Mouse (Mus musculus) MEL (cell line): ENCODE measurements around the gene Slc7a8. TPM values are rescaled to one million over a fixed set of nuclear protein-coding genes. Genes with fewer than 3 reads are reported as not detected.

Experiments
- DNase-seq: peaks from one replicate; pipeline ENCODE4 v3.0.0; 2011; ENCODE audit warnings: low read depth, low spot score
- H3K27ac ChIP-seq: 2 replicates; pipeline ENCODE4 v1.5.1; 2012; ENCODE audit warnings: low read depth, mild to moderate bottlenecking, control low read depth, low read length, moderate library complexity; ENCODE audit not compliant: control insufficient read depth
- H3K27me3 ChIP-seq, 2 experiments: fragments of 150-350 bp in 1 of 2; sonication (generic) in 1 of 2; 2 replicates each; pipeline ENCODE4 v1.6.1; 2012; ENCODE audit warnings: low read length in 2 of 2, mild to moderate bottlenecking in 2 of 2, improper control_type of control experiment in 1 of 2, moderate library complexity in 1 of 2; ENCODE audit not compliant: insufficient read depth in 2 of 2, control insufficient read depth in 1 of 2
- H3K36me3 ChIP-seq, 2 experiments: 2 replicates each; pipeline ENCODE4 v1.6.1; 2012 to 2014; ENCODE audit warnings: low read length in 2 of 2, improper control_type of control experiment in 1 of 2, inconsistent platforms in 1 of 2, mild to moderate bottlenecking in 1 of 2; ENCODE audit not compliant: insufficient read depth in 2 of 2, control insufficient read depth in 1 of 2
- H3K4me1 ChIP-seq, 2 experiments: fragments of 150-350 bp in 1 of 2; sonication (generic) in 1 of 2; 2 replicates each; pipeline ENCODE4 v1.6.1; 2012; ENCODE audit warnings: low read length in 2 of 2, improper control_type of control experiment in 1 of 2, mild to moderate bottlenecking in 1 of 2; ENCODE audit not compliant: insufficient read depth in 2 of 2, control insufficient read depth in 1 of 2
- H3K4me3 ChIP-seq, 2 experiments: fragments of 150-350 bp in 1 of 2; sonication (generic) in 1 of 2; 2 replicates each; pipeline ENCODE4 v1.5.1; 2012; ENCODE audit warnings: low read depth in 2 of 2, low read length in 2 of 2, mild to moderate bottlenecking in 2 of 2, moderate library complexity in 2 of 2, control low read depth in 1 of 2, improper control_type of control experiment in 1 of 2; ENCODE audit not compliant: control insufficient read depth in 1 of 2, insufficient read depth in 1 of 2
- H3K79me2 ChIP-seq: 2 replicates; pipeline ENCODE4 v1.6.1; 2012; ENCODE audit warnings: mild to moderate bottlenecking, low read length, moderate library complexity; ENCODE audit not compliant: control insufficient read depth, poor library complexity, insufficient read depth
- H3K9ac ChIP-seq: 2 replicates; pipeline ENCODE4 v1.6.1; 2012; ENCODE audit warnings: low read depth, mild to moderate bottlenecking, control low read depth, low read length, moderate library complexity; ENCODE audit not compliant: control insufficient read depth, poor library complexity, severe bottlenecking
- H3K9me3 ChIP-seq: fragments of 150-350 bp; sonication (generic); replicated peaks from 2 replicates; pipeline ENCODE4 v1.6.1; 2012; ENCODE audit warnings: mild to moderate bottlenecking, low read length, improper control_type of control experiment, moderate library complexity; ENCODE audit not compliant: insufficient read depth
- BHLHE40 ChIP-seq: IDR thresholded peaks from 2 replicates; pipeline ENCODE4 v1.6.1; 2012; ENCODE audit warnings: low read depth, mild to moderate bottlenecking, inconsistent platforms, low read length, improper control_type of control experiment, borderline replicate concordance
- CHD1 ChIP-seq: IDR thresholded peaks from 2 replicates; pipeline ENCODE4 v1.6.1; 2012; ENCODE audit warnings: low read depth, mild to moderate bottlenecking, inconsistent platforms, low read length, improper control_type of control experiment
- CHD2 ChIP-seq: IDR thresholded peaks from 2 replicates; pipeline ENCODE4 v1.6.1; 2011; ENCODE audit warnings: low read length, improper control_type of control experiment
- CTCF ChIP-seq, 3 experiments: IDR thresholded peaks in 2 of 3; conservative IDR thresholded peaks in 1 of 3; 2 replicates each; pipeline ENCODE4 v1.5.1; 2011 to 2012; ENCODE audit warnings: low read length in 3 of 3, low read depth in 2 of 3, mild to moderate bottlenecking in 2 of 3, improper control_type of control experiment in 1 of 3, inconsistent platforms in 1 of 3, mixed read lengths in 1 of 3, moderate library complexity in 1 of 3; ENCODE audit not compliant: control insufficient read depth in 1 of 3, insufficient read depth in 1 of 3, poor library complexity in 1 of 3, severe bottlenecking in 1 of 3
- EP300 ChIP-seq, 2 experiments: IDR thresholded peaks; 2 replicates each; pipeline ENCODE4 v1.6.1; 2011; ENCODE audit warnings: improper control_type of control experiment in 2 of 2, low read length in 2 of 2, low read depth in 1 of 2, mild to moderate bottlenecking in 1 of 2
- ETS1 ChIP-seq: IDR thresholded peaks from 2 replicates; pipeline ENCODE4 v1.6.1; 2012; ENCODE audit warnings: low read depth, mild to moderate bottlenecking, inconsistent platforms, low read length, improper control_type of control experiment, moderate library complexity
- GATA1 ChIP-seq: IDR thresholded peaks from 2 replicates; pipeline ENCODE4 v1.6.1; 2011; ENCODE audit warnings: low read depth, low read length, improper control_type of control experiment
- HCFC1 ChIP-seq: IDR thresholded peaks from 2 replicates; pipeline ENCODE4 v1.6.1; 2012; ENCODE audit warnings: low read depth, mild to moderate bottlenecking, inconsistent platforms, low read length, improper control_type of control experiment, moderate library complexity
- JUND ChIP-seq: IDR thresholded peaks from 2 replicates; pipeline ENCODE4 v1.6.1; 2011; ENCODE audit warnings: low read depth, mild to moderate bottlenecking, improper control_type of control experiment, low read length
- KAT2A ChIP-seq: conservative IDR thresholded peaks from 2 replicates; pipeline ENCODE4 v1.6.1; 2012; ENCODE audit warnings: low read depth, low read length, improper control_type of control experiment, inconsistent platforms
- MAZ ChIP-seq: IDR thresholded peaks from 2 replicates; pipeline ENCODE4 v1.6.1; 2012; ENCODE audit warnings: low read depth, mild to moderate bottlenecking, inconsistent platforms, low read length, improper control_type of control experiment
- MYB ChIP-seq: IDR thresholded peaks from 2 replicates; pipeline ENCODE4 v1.6.1; 2011; ENCODE audit warnings: mild to moderate bottlenecking, low read depth, low read length, improper control_type of control experiment
- NELFE ChIP-seq: IDR thresholded peaks from 2 replicates; pipeline ENCODE4 v1.6.1; 2011; ENCODE audit warnings: low read depth, low read length, improper control_type of control experiment
- POLR2A ChIP-seq, 2 experiments: IDR thresholded peaks; 2 replicates each; pipeline ENCODE4 v1.6.1; 2011 to 2012; ENCODE audit warnings: low read length in 2 of 2, mild to moderate bottlenecking in 2 of 2, control low read depth in 1 of 2, improper control_type of control experiment in 1 of 2, low read depth in 1 of 2, moderate library complexity in 1 of 2; ENCODE audit not compliant: control insufficient read depth in 1 of 2, insufficient read depth in 1 of 2, poor library complexity in 1 of 2
- POLR2AphosphoS2 ChIP-seq: IDR thresholded peaks from 2 replicates; pipeline ENCODE4 v1.6.1; 2011; ENCODE audit warnings: low read length, improper control_type of control experiment
- POLR2AphosphoS5 ChIP-seq: IDR thresholded peaks from 2 replicates; pipeline ENCODE4 v1.6.1; 2012; ENCODE audit warnings: low read depth, borderline replicate concordance, mild to moderate bottlenecking, inconsistent platforms, low read length, moderate library complexity, mixed read lengths
- RCOR1 ChIP-seq: IDR thresholded peaks from 2 replicates; pipeline ENCODE4 v1.6.1; 2012; ENCODE audit warnings: low read depth, mild to moderate bottlenecking, inconsistent platforms, low read length, improper control_type of control experiment
- TAL1 ChIP-seq: IDR thresholded peaks from 2 replicates; pipeline ENCODE4 v1.6.1; 2012; ENCODE audit warnings: mild to moderate bottlenecking, inconsistent platforms, low read length, moderate library complexity, mixed read lengths
- TCF12 ChIP-seq: IDR thresholded peaks from 2 replicates; pipeline ENCODE4 v1.6.1; 2014; ENCODE audit warnings: low read depth, mild to moderate bottlenecking, inconsistent platforms, low read length, improper control_type of control experiment, moderate library complexity
- UBTF ChIP-seq: IDR thresholded peaks from 2 replicates; pipeline ENCODE4 v1.6.1; 2012; ENCODE audit warnings: low read depth, mild to moderate bottlenecking, inconsistent platforms, low read length, improper control_type of control experiment, moderate library complexity, borderline replicate concordance; ENCODE audit not compliant: insufficient read depth
- USF1 ChIP-seq: IDR thresholded peaks from 2 replicates; pipeline ENCODE4 v1.6.1; 2014; ENCODE audit warnings: low read depth, mild to moderate bottlenecking, inconsistent platforms, low read length, improper control_type of control experiment, moderate library complexity
- ZNF384 ChIP-seq: IDR thresholded peaks from 2 replicates; pipeline ENCODE4 v1.6.1; 2012; ENCODE audit warnings: low read depth, mild to moderate bottlenecking, inconsistent platforms, low read length, improper control_type of control experiment
- polyA plus RNA-seq, 2 experiments: library from polyadenylated mRNA; stranded (reverse) in 1 of 2; unstranded in 1 of 2; fragments of >175 nt in 1 of 2; fragments of >200 nt in 1 of 2; gene quantifications; 2 replicates each; pipeline versions ENCODE4 v1.2.1 to v1.2.4; 2012; ENCODE audit warnings: low replicate concordance in 2 of 2, low read depth in 1 of 2; ENCODE audit not compliant: insufficient read length in 2 of 2, insufficient read depth in 1 of 2, missing spikeins in 1 of 2
- total RNA-seq: library from RNA; depleted of rRNA; stranded (reverse); fragments of 300-350 nt; gene quantifications from 2 replicates; pipeline ENCODE4 v1.2.3, GENCODE M21; 2012

The Slc7a8 gene
- total and polyA plus RNA-seq, 3 experiments = 0.08 to 0.29 TPM; not detected in 1

DNA sequence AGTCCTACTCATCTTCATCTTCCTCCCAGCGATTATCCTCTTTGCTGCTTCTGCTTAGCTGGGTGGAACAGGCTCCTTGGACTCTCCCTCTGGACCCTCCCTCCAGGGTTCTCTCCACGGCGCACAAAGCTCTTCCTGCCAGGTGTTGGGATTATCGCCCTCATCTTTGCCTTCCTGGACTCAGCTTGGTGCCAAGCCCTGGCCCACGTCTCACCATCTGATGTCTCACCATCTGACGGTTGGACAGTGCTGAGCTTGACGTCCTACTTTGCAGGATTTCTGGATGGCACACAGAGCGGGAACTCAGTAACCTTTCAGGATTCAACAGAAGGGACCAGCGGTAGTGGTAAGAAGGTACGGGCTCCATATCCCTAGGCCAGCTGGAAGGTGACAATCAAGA is 60.0 kb downstream of the Slc7a8 start:
- TF ChIP-seq RCOR1 (no peak), HCFC1 (no peak), TAL1 (no peak), BHLHE40 (no peak), CTCF (IDR thresholded peaks at IDR 0.05 in 2 of 3, conservative IDR thresholded peaks at IDR 0.05 in 1 of 3; ENCODE audit: control insufficient read depth in 1 of 3, insufficient read depth in 1 of 3, low read depth in 2 of 3, low read length in 3 of 3, poor library complexity in 1 of 3, severe bottlenecking in 1 of 3) (no peak), CHD1 (no peak), USF1 (no peak), TCF12 (no peak), NELFE (no peak), GATA1 (no peak), JUND (no peak), UBTF (no peak), EP300 (IDR thresholded peaks at IDR 0.05; ENCODE audit: low read depth in 1 of 2, low read length in 2 of 2) (no peak), KAT2A (no peak), ETS1 (no peak)
- H3K4me3 ChIP-seq = no peak overlapping the region
- DNase-seq = no peak
- H3K9ac ChIP-seq = no peak overlapping the region
- H3K27me3 ChIP-seq = no peaks in the 10 kb centered on the region
- no peaks in the 10 kb centered on the region for H3K9me3 ChIP-seq
- H3K4me1 ChIP-seq = peaks cover 0 to 15% of the 10 kb centered on the region in 2 experiments; a peak in 1 of 4 replicates
- H3K27ac ChIP-seq = no peak overlapping the region
- no peaks in the 10 kb centered on the region for H3K79me2 ChIP-seq
- no peaks in the 10 kb centered on the region for H3K36me3 ChIP-seq

DNA sequence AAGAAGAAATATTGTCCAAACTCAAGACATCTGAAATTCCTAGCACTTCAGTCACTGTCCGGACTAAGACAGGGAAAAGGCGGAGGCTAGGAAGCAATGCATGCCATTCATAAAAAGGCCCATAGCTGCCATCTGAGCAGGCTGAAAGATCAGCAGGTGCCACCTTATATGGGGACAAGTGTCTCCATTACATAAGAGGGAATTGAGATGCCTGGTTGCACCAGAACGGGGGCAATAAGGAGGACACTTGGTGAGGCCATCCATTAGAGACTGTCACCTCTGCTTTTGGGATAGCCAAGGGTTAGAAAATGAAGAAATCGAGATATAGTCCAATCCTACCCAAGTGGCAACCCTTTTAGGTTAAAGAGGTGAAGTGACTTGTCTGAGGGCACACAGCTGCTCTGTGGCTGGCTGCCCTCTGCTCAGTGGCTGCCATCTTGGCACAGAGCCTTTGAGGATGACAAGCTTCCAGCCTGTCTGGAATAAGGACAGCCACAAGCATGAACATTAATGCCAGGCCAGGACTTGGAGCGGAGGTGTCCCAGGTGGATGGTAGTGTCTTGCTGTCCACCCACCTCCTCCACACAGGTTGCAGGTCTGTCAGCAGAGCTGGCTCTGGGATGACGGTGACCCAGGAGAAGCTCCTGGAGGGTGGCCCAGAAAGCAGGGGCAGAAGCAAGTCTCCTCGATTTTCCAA is 60.9 kb downstream of the Slc7a8 start:
- Histone ChIP-seq H3K27me3 (no peaks in the 10 kb centered on the region), H3K36me3 (no peaks in the 10 kb centered on the region), H3K79me2 (no peaks in the 10 kb centered on the region), H3K9ac (no peak overlapping the region), H3K27ac (no peak overlapping the region), H3K4me3 (no peak overlapping the region), H3K9me3 (no peaks in the 10 kb centered on the region), H3K4me1 (peaks cover 0 to 18% of the 10 kb centered on the region in 2 experiments; a peak in 2 of 4 replicates)
- TF ChIP-seq CTCF (IDR thresholded peaks at IDR 0.05 in 2 of 3, conservative IDR thresholded peaks at IDR 0.05 in 1 of 3; ENCODE audit: control insufficient read depth in 1 of 3, insufficient read depth in 1 of 3, low read depth in 2 of 3, low read length in 3 of 3, poor library complexity in 1 of 3, severe bottlenecking in 1 of 3) = no peak
- no peak for TF ChIP-seq MAZ
- no peak for TF ChIP-seq POLR2AphosphoS2
- no peak for TF ChIP-seq TAL1
- TF ChIP-seq NELFE = no peak
- no peak for TF ChIP-seq CHD1
- TF ChIP-seq MYB = no peak
- TF ChIP-seq EP300 (IDR thresholded peaks at IDR 0.05; ENCODE audit: low read depth in 1 of 2, low read length in 2 of 2) = no peak
- TF ChIP-seq UBTF = no peak
- no peak for TF ChIP-seq ZNF384
- no peak for TF ChIP-seq POLR2A (IDR thresholded peaks at IDR 0.05; ENCODE audit: control insufficient read depth in 1 of 2, insufficient read depth in 1 of 2, low read depth in 1 of 2, low read length in 2 of 2, poor library complexity in 1 of 2)
- no peak for TF ChIP-seq CHD2
- no peak for TF ChIP-seq POLR2AphosphoS5
- DNase-seq = no peak
